Mouse (Mus musculus) MEL (cell line): ENCODE data around the gene Cyp2d11. TPM values are rescaled to one million over a fixed set of nuclear protein-coding genes. Genes with fewer than 3 reads are reported as not detected.

Source experiments
- DNase-seq: peaks from one replicate; pipeline ENCODE4 v3.0.0; 2011; ENCODE audit warnings: low read depth, low spot score
- H3K27ac ChIP-seq: 2 replicates; pipeline ENCODE4 v1.5.1; 2012; ENCODE audit warnings: low read depth, mild to moderate bottlenecking, control low read depth, low read length, moderate library complexity; ENCODE audit not compliant: control insufficient read depth
- H3K27me3 ChIP-seq, 2 experiments: fragments of 150-350 bp in 1 of 2; sonication (generic) in 1 of 2; 2 replicates each; pipeline ENCODE4 v1.6.1; 2012; ENCODE audit warnings: low read length in 2 of 2, mild to moderate bottlenecking in 2 of 2, improper control_type of control experiment in 1 of 2, moderate library complexity in 1 of 2; ENCODE audit not compliant: insufficient read depth in 2 of 2, control insufficient read depth in 1 of 2
- H3K36me3 ChIP-seq, 2 experiments: 2 replicates each; pipeline ENCODE4 v1.6.1; 2012 to 2014; ENCODE audit warnings: low read length in 2 of 2, improper control_type of control experiment in 1 of 2, inconsistent platforms in 1 of 2, mild to moderate bottlenecking in 1 of 2; ENCODE audit not compliant: insufficient read depth in 2 of 2, control insufficient read depth in 1 of 2
- H3K4me1 ChIP-seq, 2 experiments: fragments of 150-350 bp in 1 of 2; sonication (generic) in 1 of 2; 2 replicates each; pipeline ENCODE4 v1.6.1; 2012; ENCODE audit warnings: low read length in 2 of 2, improper control_type of control experiment in 1 of 2, mild to moderate bottlenecking in 1 of 2; ENCODE audit not compliant: insufficient read depth in 2 of 2, control insufficient read depth in 1 of 2
- H3K4me3 ChIP-seq, 2 experiments: fragments of 150-350 bp in 1 of 2; sonication (generic) in 1 of 2; 2 replicates each; pipeline ENCODE4 v1.5.1; 2012; ENCODE audit warnings: low read depth in 2 of 2, low read length in 2 of 2, mild to moderate bottlenecking in 2 of 2, moderate library complexity in 2 of 2, control low read depth in 1 of 2, improper control_type of control experiment in 1 of 2; ENCODE audit not compliant: control insufficient read depth in 1 of 2, insufficient read depth in 1 of 2
- H3K79me2 ChIP-seq: 2 replicates; pipeline ENCODE4 v1.6.1; 2012; ENCODE audit warnings: mild to moderate bottlenecking, low read length, moderate library complexity; ENCODE audit not compliant: control insufficient read depth, poor library complexity, insufficient read depth
- H3K9ac ChIP-seq: 2 replicates; pipeline ENCODE4 v1.6.1; 2012; ENCODE audit warnings: low read depth, mild to moderate bottlenecking, control low read depth, low read length, moderate library complexity; ENCODE audit not compliant: control insufficient read depth, poor library complexity, severe bottlenecking
- H3K9me3 ChIP-seq: fragments of 150-350 bp; sonication (generic); replicated peaks from 2 replicates; pipeline ENCODE4 v1.6.1; 2012; ENCODE audit warnings: mild to moderate bottlenecking, low read length, improper control_type of control experiment, moderate library complexity; ENCODE audit not compliant: insufficient read depth
- CHD1 ChIP-seq: IDR thresholded peaks from 2 replicates; pipeline ENCODE4 v1.6.1; 2012; ENCODE audit warnings: low read depth, mild to moderate bottlenecking, inconsistent platforms, low read length, improper control_type of control experiment
- CHD2 ChIP-seq: IDR thresholded peaks from 2 replicates; pipeline ENCODE4 v1.6.1; 2011; ENCODE audit warnings: low read length, improper control_type of control experiment
- CTCF ChIP-seq, 3 experiments: IDR thresholded peaks in 2 of 3; conservative IDR thresholded peaks in 1 of 3; 2 replicates each; pipeline ENCODE4 v1.5.1; 2011 to 2012; ENCODE audit warnings: low read length in 3 of 3, low read depth in 2 of 3, mild to moderate bottlenecking in 2 of 3, improper control_type of control experiment in 1 of 3, inconsistent platforms in 1 of 3, mixed read lengths in 1 of 3, moderate library complexity in 1 of 3; ENCODE audit not compliant: control insufficient read depth in 1 of 3, insufficient read depth in 1 of 3, poor library complexity in 1 of 3, severe bottlenecking in 1 of 3
- E2F4 ChIP-seq: IDR thresholded peaks from 2 replicates; pipeline ENCODE4 v1.6.1; 2011; ENCODE audit warnings: low read depth, low read length, improper control_type of control experiment, borderline replicate concordance
- ELF1 ChIP-seq: IDR thresholded peaks from 2 replicates; pipeline ENCODE4 v1.6.1; 2014; ENCODE audit warnings: low read depth, mild to moderate bottlenecking, inconsistent platforms, low read length, improper control_type of control experiment, moderate library complexity
- EP300 ChIP-seq, 2 experiments: IDR thresholded peaks; 2 replicates each; pipeline ENCODE4 v1.6.1; 2011; ENCODE audit warnings: improper control_type of control experiment in 2 of 2, low read length in 2 of 2, low read depth in 1 of 2, mild to moderate bottlenecking in 1 of 2
- GABPA ChIP-seq: IDR thresholded peaks from 2 replicates; pipeline ENCODE4 v1.6.1; 2012; ENCODE audit warnings: low read depth, mild to moderate bottlenecking, inconsistent platforms, low read length, improper control_type of control experiment, moderate library complexity
- GATA1 ChIP-seq: IDR thresholded peaks from 2 replicates; pipeline ENCODE4 v1.6.1; 2011; ENCODE audit warnings: low read depth, low read length, improper control_type of control experiment
- HCFC1 ChIP-seq: IDR thresholded peaks from 2 replicates; pipeline ENCODE4 v1.6.1; 2012; ENCODE audit warnings: low read depth, mild to moderate bottlenecking, inconsistent platforms, low read length, improper control_type of control experiment, moderate library complexity
- MAX ChIP-seq: IDR thresholded peaks from 2 replicates; pipeline ENCODE4 v1.6.1; 2011; ENCODE audit warnings: low read length, improper control_type of control experiment
- MAZ ChIP-seq: IDR thresholded peaks from 2 replicates; pipeline ENCODE4 v1.6.1; 2012; ENCODE audit warnings: low read depth, mild to moderate bottlenecking, inconsistent platforms, low read length, improper control_type of control experiment
- MEF2A ChIP-seq: IDR thresholded peaks from 2 replicates; pipeline ENCODE4 v1.6.1; 2014; ENCODE audit warnings: low read depth, mild to moderate bottlenecking, inconsistent platforms, low read length, improper control_type of control experiment; ENCODE audit not compliant: poor library complexity, insufficient replicate concordance, severe bottlenecking; ENCODE audit errors: extremely low read depth
- MXI1 ChIP-seq: IDR thresholded peaks from 2 replicates; pipeline ENCODE4 v1.6.1; 2011; ENCODE audit warnings: mild to moderate bottlenecking, low read depth, low read length, improper control_type of control experiment
- MYC ChIP-seq: IDR thresholded peaks from 2 replicates; pipeline ENCODE4 v1.6.1; 2011; ENCODE audit warnings: low read depth, mild to moderate bottlenecking, low read length, improper control_type of control experiment, moderate library complexity
- NELFE ChIP-seq: IDR thresholded peaks from 2 replicates; pipeline ENCODE4 v1.6.1; 2011; ENCODE audit warnings: low read depth, low read length, improper control_type of control experiment
- NRF1 ChIP-seq: IDR thresholded peaks from 2 replicates; pipeline ENCODE4 v1.6.1; 2014; ENCODE audit warnings: low read depth, mild to moderate bottlenecking, inconsistent platforms, low read length, improper control_type of control experiment, moderate library complexity; ENCODE audit not compliant: poor library complexity, insufficient read depth, severe bottlenecking
- POLR2A ChIP-seq, 2 experiments: IDR thresholded peaks; 2 replicates each; pipeline ENCODE4 v1.6.1; 2011 to 2012; ENCODE audit warnings: low read length in 2 of 2, mild to moderate bottlenecking in 2 of 2, control low read depth in 1 of 2, improper control_type of control experiment in 1 of 2, low read depth in 1 of 2, moderate library complexity in 1 of 2; ENCODE audit not compliant: control insufficient read depth in 1 of 2, insufficient read depth in 1 of 2, poor library complexity in 1 of 2
- POLR2AphosphoS2 ChIP-seq: IDR thresholded peaks from 2 replicates; pipeline ENCODE4 v1.6.1; 2011; ENCODE audit warnings: low read length, improper control_type of control experiment
- POLR2AphosphoS5 ChIP-seq: IDR thresholded peaks from 2 replicates; pipeline ENCODE4 v1.6.1; 2012; ENCODE audit warnings: low read depth, borderline replicate concordance, mild to moderate bottlenecking, inconsistent platforms, low read length, moderate library complexity, mixed read lengths
- RAD21 ChIP-seq: IDR thresholded peaks from 2 replicates; pipeline ENCODE4 v1.6.1; 2011; ENCODE audit warnings: mild to moderate bottlenecking, low read depth, low read length, improper control_type of control experiment
- RCOR1 ChIP-seq: IDR thresholded peaks from 2 replicates; pipeline ENCODE4 v1.6.1; 2012; ENCODE audit warnings: low read depth, mild to moderate bottlenecking, inconsistent platforms, low read length, improper control_type of control experiment
- SIN3A ChIP-seq: IDR thresholded peaks from 2 replicates; pipeline ENCODE4 v1.6.1; 2012; ENCODE audit warnings: low read length, improper control_type of control experiment, inconsistent platforms
- TAL1 ChIP-seq: IDR thresholded peaks from 2 replicates; pipeline ENCODE4 v1.6.1; 2012; ENCODE audit warnings: mild to moderate bottlenecking, inconsistent platforms, low read length, moderate library complexity, mixed read lengths
- TBP ChIP-seq: IDR thresholded peaks from 2 replicates; pipeline ENCODE4 v1.8.0; 2011; ENCODE audit warnings: low read depth, low read length, improper control_type of control experiment
- TCF12 ChIP-seq: IDR thresholded peaks from 2 replicates; pipeline ENCODE4 v1.6.1; 2014; ENCODE audit warnings: low read depth, mild to moderate bottlenecking, inconsistent platforms, low read length, improper control_type of control experiment, moderate library complexity
- USF1 ChIP-seq: IDR thresholded peaks from 2 replicates; pipeline ENCODE4 v1.6.1; 2014; ENCODE audit warnings: low read depth, mild to moderate bottlenecking, inconsistent platforms, low read length, improper control_type of control experiment, moderate library complexity
- USF2 ChIP-seq, 2 experiments: IDR thresholded peaks; 2 replicates each; pipeline ENCODE4 v1.6.1; 2011 to 2012; ENCODE audit warnings: improper control_type of control experiment in 2 of 2, low read length in 2 of 2, borderline replicate concordance in 1 of 2, inconsistent platforms in 1 of 2, low read depth in 1 of 2, mild to moderate bottlenecking in 1 of 2; ENCODE audit not compliant: insufficient read depth in 1 of 2
- ZKSCAN1 ChIP-seq: IDR thresholded peaks from 2 replicates; pipeline ENCODE4 v1.6.1; 2012; ENCODE audit warnings: low read depth, mild to moderate bottlenecking, inconsistent platforms, low read length, improper control_type of control experiment, moderate library complexity
- ZMIZ1 ChIP-seq: IDR thresholded peaks from 2 replicates; pipeline ENCODE4 v1.6.1; 2012; ENCODE audit warnings: low read depth, mild to moderate bottlenecking, inconsistent platforms, low read length, improper control_type of control experiment, moderate library complexity
- polyA plus RNA-seq, 2 experiments: library from polyadenylated mRNA; stranded (reverse) in 1 of 2; unstranded in 1 of 2; fragments of >175 nt in 1 of 2; fragments of >200 nt in 1 of 2; gene quantifications; 2 replicates each; pipeline versions ENCODE4 v1.2.1 to v1.2.4; 2012; ENCODE audit warnings: low replicate concordance in 2 of 2, low read depth in 1 of 2; ENCODE audit not compliant: insufficient read length in 2 of 2, insufficient read depth in 1 of 2, missing spikeins in 1 of 2
- total RNA-seq: library from RNA; depleted of rRNA; stranded (reverse); fragments of 300-350 nt; gene quantifications from 2 replicates; pipeline ENCODE4 v1.2.3, GENCODE M21; 2012

The Cyp2d11 gene
- total and polyA plus RNA-seq, 3 experiments, result not detected

DNA sequence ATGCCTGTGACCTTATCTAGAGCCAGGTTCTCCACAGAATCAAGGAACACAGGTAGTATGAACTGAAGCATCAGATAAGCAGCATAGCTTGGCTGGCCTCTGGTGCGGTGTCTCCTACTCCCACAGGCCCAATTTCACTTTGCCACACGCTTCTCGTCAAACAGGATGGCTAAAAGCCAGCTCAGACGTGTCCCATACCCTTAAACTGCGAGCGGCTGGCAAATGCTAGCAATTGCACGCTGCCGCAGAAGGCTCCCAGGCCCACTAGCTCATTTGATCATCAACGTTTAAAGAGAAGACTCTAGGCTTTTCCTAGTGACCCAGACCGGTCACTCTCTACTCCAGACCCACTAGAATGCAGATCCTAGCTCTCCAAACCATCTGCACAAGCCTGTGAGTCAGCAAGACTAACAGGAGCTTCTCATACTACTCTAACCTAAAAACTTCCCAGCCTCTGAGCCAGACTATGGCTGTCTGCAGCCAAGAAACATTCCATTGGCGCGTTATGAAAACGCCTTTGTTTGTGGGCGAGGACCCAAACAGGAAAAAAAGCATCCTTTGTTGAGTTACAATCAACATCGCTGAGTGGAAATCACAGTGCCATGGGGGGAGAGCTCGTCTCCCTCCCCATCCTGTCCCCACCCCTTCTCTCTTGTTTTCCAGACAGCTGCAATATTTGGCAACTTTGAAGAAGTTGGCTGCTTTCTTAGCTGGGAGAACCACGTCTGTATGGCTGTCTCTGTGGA lies 17.3 kb downstream of the Cyp2d11 start:
- Histone ChIP-seq H3K9ac (no peak overlapping the region), H3K27ac (no peak overlapping the region), H3K79me2 (no peaks in the 10 kb centered on the region), H3K4me3 (no peak overlapping the region), H3K9me3 (no peaks in the 10 kb centered on the region), H3K27me3 (peaks cover 0 to 6% of the 10 kb centered on the region in 2 experiments; a peak in 3 of 4 replicates), H3K4me1 (no peaks in the 10 kb centered on the region), H3K36me3 (no peaks in the 10 kb centered on the region)
- no peak for TF ChIP-seq HCFC1
- no peak for TF ChIP-seq ZMIZ1
- TF ChIP-seq NRF1, result no peak
- no peak for TF ChIP-seq MXI1
- no peak for TF ChIP-seq CHD2
- no peak for TF ChIP-seq GATA1
- no peak for TF ChIP-seq MYC
- TF ChIP-seq SIN3A, result no peak
- TF ChIP-seq CTCF (IDR thresholded peaks at IDR 0.05 in 2 of 3, conservative IDR thresholded peaks at IDR 0.05 in 1 of 3; ENCODE audit: control insufficient read depth in 1 of 3, insufficient read depth in 1 of 3, low read depth in 2 of 3, low read length in 3 of 3, poor library complexity in 1 of 3, severe bottlenecking in 1 of 3), result no peak
- no peak for TF ChIP-seq USF2 (IDR thresholded peaks at IDR 0.05; ENCODE audit: borderline replicate concordance in 1 of 2, insufficient read depth in 1 of 2, low read depth in 1 of 2, low read length in 2 of 2)
- no peak for TF ChIP-seq EP300 (IDR thresholded peaks at IDR 0.05; ENCODE audit: low read depth in 1 of 2, low read length in 2 of 2)
- TF ChIP-seq ZKSCAN1, result no peak
- no peak for TF ChIP-seq TCF12
- no peak for TF ChIP-seq POLR2AphosphoS2
- TF ChIP-seq RCOR1, result no peak
- TF ChIP-seq TAL1, result no peak
- no peak for TF ChIP-seq ELF1
- no peak for TF ChIP-seq USF1
- no peak for TF ChIP-seq NELFE
- no peak for DNase-seq

DNA sequence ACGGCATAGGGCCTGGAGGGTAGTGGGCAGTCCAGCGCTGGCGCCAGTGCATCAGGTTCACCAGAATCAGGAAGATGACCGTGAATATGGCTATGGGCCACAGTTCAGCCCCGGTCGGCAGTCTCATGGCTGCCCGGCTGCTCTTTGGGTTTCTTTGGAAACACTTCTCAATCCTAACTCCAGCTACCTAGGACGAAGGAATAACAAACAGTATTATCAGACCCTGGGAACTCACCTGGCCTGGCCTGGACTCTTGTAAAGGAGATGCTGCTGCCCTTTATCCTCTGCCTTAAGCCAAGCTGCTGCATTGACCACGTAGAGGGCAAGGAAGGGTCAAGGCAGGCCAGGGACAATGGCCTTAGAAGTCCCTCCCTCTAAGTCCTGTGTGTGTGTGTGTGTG lies 18.0 kb downstream of the Cyp2d11 start:
- H3K4me3 ChIP-seq, result no peak overlapping the region
- TF ChIP-seq USF2 (IDR thresholded peaks at IDR 0.05; ENCODE audit: borderline replicate concordance in 1 of 2, insufficient read depth in 1 of 2, low read depth in 1 of 2, low read length in 2 of 2) (no peak), EP300 (IDR thresholded peaks at IDR 0.05; ENCODE audit: low read depth in 1 of 2, low read length in 2 of 2) (no peak), TCF12 (no peak), NRF1 (no peak), TBP (no peak), CHD1 (no peak), MYC (no peak), E2F4 (no peak), RCOR1 (no peak), POLR2A (IDR thresholded peaks at IDR 0.05; ENCODE audit: control insufficient read depth in 1 of 2, insufficient read depth in 1 of 2, low read depth in 1 of 2, low read length in 2 of 2, poor library complexity in 1 of 2) (no peak), POLR2AphosphoS5 (no peak), NELFE (no peak), MEF2A (no peak), RAD21 (no peak), MAZ (no peak), CTCF (IDR thresholded peaks at IDR 0.05 in 2 of 3, conservative IDR thresholded peaks at IDR 0.05 in 1 of 3; ENCODE audit: control insufficient read depth in 1 of 3, insufficient read depth in 1 of 3, low read depth in 2 of 3, low read length in 3 of 3, poor library complexity in 1 of 3, severe bottlenecking in 1 of 3) (no peak), MAX (no peak), GABPA (no peak)
- TF ChIP-seq, all 39 proteins: peak for 0
- Histone ChIP-seq H3K4me1 (no peaks in the 10 kb centered on the region), H3K9ac (no peak overlapping the region), H3K79me2 (no peaks in the 10 kb centered on the region), H3K27me3 (peaks cover 2 to 6% of the 10 kb centered on the region in 2 experiments; a peak in 3 of 4 replicates), H3K27ac (no peak overlapping the region), H3K36me3 (no peaks in the 10 kb centered on the region), H3K9me3 (no peaks in the 10 kb centered on the region)
- no peak for DNase-seq
